Mouse (Mus musculus) small intestine, adult 2 months (tissue): ENCODE measurements around the gene Pla2g3.

ENCODE experiments used
- CTCF ChIP-seq: fragments of 200-500 bp; IDR thresholded peaks from 2 replicates; pipeline ENCODE4 v1.5.1; 2012; ENCODE audit warnings: low read depth, mild to moderate bottlenecking, control low read depth, inconsistent platforms, low read length, moderate library complexity, mixed read lengths; ENCODE audit not compliant: insufficient replicate concordance, insufficient read length; ENCODE audit errors: extremely low read depth
- POLR2A ChIP-seq: fragments of 200-500 bp; IDR thresholded peaks from 2 replicates; pipeline ENCODE4 v1.6.1; 2012; ENCODE audit warnings: low read depth, mild to moderate bottlenecking, control low read depth, inconsistent platforms, low read length, moderate library complexity

DNA sequence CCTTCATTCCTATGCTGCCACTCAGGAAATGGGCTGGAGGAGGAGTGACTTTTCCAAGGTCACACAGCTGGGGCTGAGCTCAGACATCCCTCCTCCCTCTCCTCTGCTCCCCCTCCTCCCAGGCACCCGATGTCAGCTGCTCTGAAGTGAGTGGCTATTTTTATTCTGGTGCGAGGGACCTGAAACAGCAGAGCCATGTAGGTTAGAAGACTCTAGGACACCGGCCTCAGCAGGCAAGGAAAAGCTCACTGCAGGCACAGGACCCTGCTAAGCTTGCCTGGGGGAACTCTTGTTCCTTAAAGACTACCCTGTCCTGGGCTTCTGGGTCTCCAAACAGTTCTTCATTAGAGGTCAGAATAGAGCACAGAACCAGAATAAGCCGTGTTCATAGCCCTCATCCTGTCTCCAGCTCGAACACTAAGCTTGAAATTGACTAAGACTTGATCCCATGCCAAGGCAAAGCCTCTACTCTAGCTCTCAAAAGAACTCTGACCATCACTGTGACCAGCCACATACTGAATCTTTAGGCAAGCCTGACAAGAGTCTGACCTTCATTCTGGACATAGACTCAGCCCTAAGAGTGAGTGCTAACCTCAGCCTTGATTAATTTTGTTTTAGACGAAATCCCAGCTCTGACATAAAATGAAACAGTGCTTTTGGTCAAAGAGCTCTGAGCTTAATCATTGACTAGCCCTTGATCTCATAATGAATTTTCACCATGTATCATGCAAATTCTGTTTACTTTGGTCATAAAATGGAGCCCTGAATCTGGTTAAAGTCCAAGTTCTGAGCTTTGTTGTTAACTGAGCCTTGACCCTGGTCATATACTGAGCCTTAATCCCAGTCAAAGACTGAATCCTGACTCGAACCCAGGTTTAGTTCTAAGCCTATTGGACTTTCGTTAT is 21.3 kb downstream of the Pla2g3 start:
- no peak for TF ChIP-seq CTCF
- TF ChIP-seq POLR2A: no peak
